ENCODE assay signal across 15 mouse cellular contexts in the genomic region with DNA sequence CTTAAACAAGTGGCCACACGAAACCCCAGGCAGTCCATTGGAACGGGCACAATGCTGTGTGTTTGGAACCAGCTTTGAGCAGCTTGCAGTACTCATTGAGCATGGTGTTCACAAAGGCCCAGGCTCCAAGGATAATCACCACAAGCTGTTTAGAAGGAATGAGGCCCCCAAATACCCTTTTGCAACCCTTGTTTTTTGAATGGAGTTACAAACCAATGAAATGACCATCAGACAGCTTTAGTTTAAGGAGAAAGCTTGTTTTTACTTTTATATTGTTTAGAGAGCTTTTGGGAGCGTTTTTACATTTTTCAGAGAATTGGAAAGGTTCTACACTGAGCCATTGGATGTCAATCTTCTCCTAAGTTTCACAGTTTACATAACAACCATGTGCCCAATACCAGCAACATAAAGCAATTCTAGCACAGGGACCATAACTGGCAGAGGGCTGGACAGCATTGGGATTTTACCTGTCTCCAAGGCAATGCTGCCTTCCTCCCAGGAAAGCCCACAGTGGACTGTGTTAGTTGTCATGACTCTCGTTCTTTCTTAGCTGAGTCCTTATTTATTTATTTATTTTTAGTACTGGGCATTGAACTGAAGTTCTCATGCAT.
DNase-seq lines count a peak whose midpoint lies in the region; ATAC-seq and TF ChIP-seq lines count a peak whose summit lies in the region.
"Had no signal": no experiment of that assay in that cellular context is flagged by ENCODE, and none has a peak within 500 bp of the region (broad histone marks: within the 10 kb centered on the region; RNA-seq: fewer than 3 reads in every experiment).

No protein-coding gene starts in this region.

- 72% methylated on average over 4 of the region's 4 CpGs for WGBS in embryonic facial prominence, embryonic 11.5 days
- WGBS in embryonic facial prominence, embryonic 10.5 days: 70% methylated on average over 4 of the region's 4 CpGs
- 4% methylated on average over 4 of the region's 4 CpGs for WGBS in forebrain, embryonic 16.5 days
- WGBS in midbrain, embryonic 16.5 days: 16% methylated on average over 4 of the region's 4 CpGs
- 89% methylated on average over 4 of the region's 4 CpGs for WGBS in kidney, adult 2 months

- H3K4me1 ChIP-seq in embryonic facial prominence, embryonic 11.5 days (ENCODE audit: control insufficient read depth, insufficient read depth, low read length): no peaks in the 10 kb centered on the region
- peaks cover 14% of the 10 kb centered on the region for H3K4me1 ChIP-seq in embryonic facial prominence, embryonic 10.5 days
- H3K4me1 ChIP-seq in forebrain, embryonic 16.5 days (replicated peaks; ENCODE audit: control insufficient read depth, insufficient read depth, low read length): peaks cover 23% of the 10 kb centered on the region
- H3K4me1 ChIP-seq in midbrain, embryonic 16.5 days (ENCODE audit: control insufficient read depth, insufficient read depth, low read length): peaks cover 18% of the 10 kb centered on the region
- no peaks in the 10 kb centered on the region for H3K4me1 ChIP-seq in kidney, adult 2 months (ENCODE audit: control insufficient read depth, insufficient read depth, low read length)

- no peak for TF ChIP-seq CTCF in brain, embryonic 14.5 days (IDR thresholded peaks at IDR 0.05; ENCODE audit: borderline replicate concordance, extremely low read depth, insufficient read depth, insufficient read length)
- no peak for TF ChIP-seq CTCF in kidney, adult 2 months (conservative IDR thresholded peaks at IDR 0.05; ENCODE audit: insufficient read depth, insufficient read length, low read depth, low read length)

- H3K4me3 ChIP-seq in embryonic facial prominence, embryonic 11.5 days (ENCODE audit: low read depth, low read length): no peak overlapping the region
- H3K4me3 ChIP-seq in embryonic facial prominence, embryonic 10.5 days: no peak overlapping the region
- no peak overlapping the region for H3K4me3 ChIP-seq in forebrain, embryonic 16.5 days (replicated peaks; ENCODE audit: low read length)
- no peak overlapping the region for H3K4me3 ChIP-seq in midbrain, embryonic 16.5 days (ENCODE audit: low read depth, low read length)
- no peak overlapping the region for H3K4me3 ChIP-seq in kidney, adult 2 months (ENCODE audit: insufficient read depth, low read depth, low read length)
- H3K4me3 ChIP-seq: heart, embryonic 15.5 days; limb, embryonic 12.5 days had no signal

- TF ChIP-seq POLR2A in brain, embryonic 14.5 days (IDR thresholded peaks at IDR 0.05; ENCODE audit: borderline replicate concordance, extremely low read depth, insufficient read depth, insufficient read length, poor library complexity, severe bottlenecking): no peak
- no peak for TF ChIP-seq POLR2A in kidney, adult 2 months (IDR thresholded peaks at IDR 0.05; ENCODE audit: low read depth, low read length)

- no peak overlapping the region for H3K9ac ChIP-seq in embryonic facial prominence, embryonic 11.5 days (replicated peaks; ENCODE audit: low read length)
- no peak overlapping the region for H3K9ac ChIP-seq in forebrain, embryonic 16.5 days (replicated peaks; ENCODE audit: low read depth, low read length)
- H3K9ac ChIP-seq in midbrain, embryonic 16.5 days (ENCODE audit: low read depth, low read length): no peak overlapping the region
- H3K9ac ChIP-seq: heart, embryonic 15.5 days; limb, embryonic 12.5 days; liver, postnatal 0 days had no signal

- H3K9me3 ChIP-seq in embryonic facial prominence, embryonic 11.5 days (replicated peaks; ENCODE audit: control insufficient read depth, low read length): no peaks in the 10 kb centered on the region
- H3K9me3 ChIP-seq in embryonic facial prominence, embryonic 10.5 days: no peaks in the 10 kb centered on the region
- no peaks in the 10 kb centered on the region for H3K9me3 ChIP-seq in forebrain, embryonic 16.5 days (ENCODE audit: control insufficient read depth, low read length)
- H3K9me3 ChIP-seq in midbrain, embryonic 16.5 days (replicated peaks; ENCODE audit: control insufficient read depth, low read length, poor library complexity, severe bottlenecking): no peaks in the 10 kb centered on the region
- H3K9me3 ChIP-seq: heart, embryonic 15.5 days; limb, embryonic 12.5 days had no signal

- no peaks in the 10 kb centered on the region for H3K36me3 ChIP-seq in embryonic facial prominence, embryonic 11.5 days (replicated peaks; ENCODE audit: control insufficient read depth, insufficient read depth, low read depth, low read length)
- no peaks in the 10 kb centered on the region for H3K36me3 ChIP-seq in embryonic facial prominence, embryonic 10.5 days (replicated peaks)
- no peaks in the 10 kb centered on the region for H3K36me3 ChIP-seq in forebrain, embryonic 16.5 days (ENCODE audit: control insufficient read depth, insufficient read depth)
- H3K36me3 ChIP-seq in midbrain, embryonic 16.5 days (ENCODE audit: control insufficient read depth, insufficient read depth, low read length): no peaks in the 10 kb centered on the region
- H3K36me3 ChIP-seq in kidney, adult 2 months (ENCODE audit: control insufficient read depth, insufficient read depth, low read length): no peaks in the 10 kb centered on the region
- H3K36me3 ChIP-seq: heart, embryonic 15.5 days; limb, embryonic 12.5 days had no signal

- no peaks in the 10 kb centered on the region for H3K27me3 ChIP-seq in embryonic facial prominence, embryonic 11.5 days (ENCODE audit: control insufficient read depth, insufficient read depth, low read length)
- H3K27me3 ChIP-seq in embryonic facial prominence, embryonic 10.5 days (replicated peaks; ENCODE audit: low read depth, poor library complexity, severe bottlenecking): no peaks in the 10 kb centered on the region
- peaks cover 10% of the 10 kb centered on the region for H3K27me3 ChIP-seq in forebrain, embryonic 16.5 days (replicated peaks; ENCODE audit: control insufficient read depth, insufficient read depth, low read length)
- no peaks in the 10 kb centered on the region for H3K27me3 ChIP-seq in midbrain, embryonic 16.5 days (ENCODE audit: control insufficient read depth, insufficient read depth, low read depth, low read length)
- no peaks in the 10 kb centered on the region for H3K27me3 ChIP-seq in kidney, adult 2 months (replicated peaks; ENCODE audit: control insufficient read depth, insufficient read depth, low read length)
- H3K27me3 ChIP-seq: heart, embryonic 15.5 days; limb, embryonic 12.5 days had no signal

- no peak for ATAC-seq in embryonic facial prominence, embryonic 11.5 days (replicated peaks; ENCODE audit: insufficient number of reproducible peaks, low FRiP score, low TSS enrichment, low read depth)
- ATAC-seq in forebrain, embryonic 16.5 days: peak; percentile 91
- peak; percentile 80 for ATAC-seq in midbrain, embryonic 16.5 days
- ATAC-seq: inflammation-experienced regulatory T-cells, adult 6 months; liver, postnatal 0 days had no signal

- no peak overlapping the region for H3K27ac ChIP-seq in embryonic facial prominence, embryonic 11.5 days (replicated peaks; ENCODE audit: low read depth, low read length)
- no peak overlapping the region for H3K27ac ChIP-seq in embryonic facial prominence, embryonic 10.5 days (replicated peaks)
- peak overlapping the region; percentile 60 for H3K27ac ChIP-seq in forebrain, embryonic 16.5 days (ENCODE audit: low read length)
- no peak overlapping the region for H3K27ac ChIP-seq in midbrain, embryonic 16.5 days (ENCODE audit: low read length)
- no peak overlapping the region for H3K27ac ChIP-seq in kidney, adult 2 months (ENCODE audit: insufficient read depth, low read depth, low read length)
- H3K27ac ChIP-seq: heart, embryonic 15.5 days; kidney, postnatal 0 days; limb, embryonic 12.5 days; stomach, postnatal 0 days had no signal

- DNase-seq in embryonic facial prominence, embryonic 11.5 days (ENCODE audit: low spot score): peak; percentile 40
- no peak for DNase-seq in embryonic facial prominence, embryonic 10.5 days (ENCODE audit: low spot score)
- DNase-seq in brain, embryonic 14.5 days (ENCODE audit: low read depth): peak; percentile 95
- DNase-seq in thymus, postnatal 4 days: no peak
- no peak for DNase-seq in liver
- DNase-seq in kidney, adult 2 months: no peak
- DNase-seq: adrenal gland, adult 8-10 months; liver, postnatal 0 days had no signal

- no peak overlapping the region for H3K4me2 ChIP-seq in embryonic facial prominence, embryonic 11.5 days (ENCODE audit: low read depth, low read length)
- H3K4me2 ChIP-seq in forebrain, embryonic 16.5 days (ENCODE audit: low read length): peak overlapping the region; percentile 18
- H3K4me2 ChIP-seq in midbrain, embryonic 16.5 days (ENCODE audit: low read length): no peak overlapping the region
- H3K4me2 ChIP-seq: heart, embryonic 15.5 days; limb, embryonic 12.5 days had no signal

Comparison
In these comparisons a context has a peak if more than half of its experiments do, and no peak if none do; other contexts are left out.
1. DNase-seq: peak in embryonic facial prominence, embryonic 11.5 days (single experiment) and brain, embryonic 14.5 days (single experiment); none in embryonic facial prominence, embryonic 10.5 days (single experiment), thymus, postnatal 4 days (single experiment), liver (single experiment) and kidney, adult 2 months (single experiment).